Mouse (Mus musculus) G1E (cell line): Measurements from ENCODE around the gene Evi5.

Experiments used
- CTCF ChIP-seq: IDR thresholded peaks from 2 replicates; pipeline ENCODE4 v1.5.1; 2012; ENCODE audit warnings: low read depth, low read length, inconsistent platforms, mixed read lengths
- GATA1 ChIP-seq: IDR thresholded peaks from 2 replicates; pipeline ENCODE4 v1.6.1; 2012; ENCODE audit warnings: borderline replicate concordance, low read length, inconsistent platforms, mixed read lengths
- GATA2 ChIP-seq: IDR thresholded peaks from 2 replicates; pipeline ENCODE4 v1.6.1; 2012; ENCODE audit warnings: low read depth, low read length, inconsistent platforms, borderline replicate concordance
- POLR2AphosphoS5 ChIP-seq: IDR thresholded peaks from 2 replicates; pipeline ENCODE4 v1.6.1; 2012; ENCODE audit warnings: low read depth, low read length, inconsistent platforms; ENCODE audit not compliant: insufficient replicate concordance
- TAL1 ChIP-seq: conservative IDR thresholded peaks from 2 replicates; pipeline ENCODE4 v1.6.1; 2012; ENCODE audit warnings: low read depth, low read length, inconsistent platforms, mixed read lengths

DNA sequence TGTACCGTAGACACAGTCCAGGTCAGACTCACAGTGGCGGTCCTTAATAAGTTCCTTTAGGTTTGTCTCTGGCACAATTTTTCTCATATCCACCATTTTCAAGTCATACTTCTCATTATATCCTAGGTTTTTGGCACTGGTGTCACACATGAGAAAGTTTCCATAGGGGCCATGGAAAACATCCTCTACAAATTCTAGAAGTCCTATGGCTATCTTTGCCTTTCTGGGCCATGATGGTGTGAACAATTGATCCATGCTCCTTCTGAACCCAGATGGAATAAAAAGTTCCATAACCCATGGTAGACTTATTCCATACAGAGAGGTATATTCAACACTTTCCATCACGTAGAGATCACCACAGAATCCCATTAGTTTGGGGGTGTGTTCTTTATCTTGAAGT lies 34.8 kb upstream of the Evi5 start:
- no peak for TF ChIP-seq CTCF
- no peak for TF ChIP-seq GATA1
- no peak for TF ChIP-seq GATA2
- no peak for TF ChIP-seq TAL1
- no peak for TF ChIP-seq POLR2AphosphoS5
